Mouse (Mus musculus): Measurements from ENCODE around the gene Ccnf. TPM values are rescaled to one million over a fixed set of nuclear protein-coding genes. Genes with fewer than 3 reads are reported as not detected.

The Ccnf gene
- total and polyA plus RNA-seq, 2 experiments from 2014 or later: 5.0 to 6.2 TPM

- Histone ChIP-seq H3K27ac (ENCODE audit: low read depth, low read length) (no peak overlapping the region), H3K4me3 (ENCODE audit: low read depth, low read length) (no peak overlapping the region), H3K9me3 (ENCODE audit: low read length) (no peaks in the 10 kb centered on the region), H3K4me2 (ENCODE audit: low read depth, low read length, poor library complexity, severe bottlenecking) (no peak overlapping the region), H3K4me1 (ENCODE audit: insufficient read depth, low read length) (no peaks in the 10 kb centered on the region), H3K9ac (replicated peaks; ENCODE audit: low read length, poor library complexity, severe bottlenecking) (no peak overlapping the region), H3K36me3 (ENCODE audit: insufficient read depth, low read length) (peaks cover 44% of the 10 kb centered on the region), H3K27me3 (ENCODE audit: insufficient read depth, low read length) (no peaks in the 10 kb centered on the region)
- no peak for TF ChIP-seq CTCF (IDR thresholded peaks at IDR 0.05)
- ATAC-seq (ENCODE audit: low FRiP score) (no peak), DNase-seq (ENCODE audit: low spot score) (no peak)
- WGBS: 94% methylated on average over 7 of the region's 7 CpGs
Measured at GRCm38 (mm10) chr17:24236921-24237320, 14.4 kb downstream of the Ccnf start.

GRCm38 (mm10) chr17:24236479-24236878 lies 14.8 kb downstream of the Ccnf start:
- no peaks in the 10 kb centered on the region for H3K4me1 ChIP-seq (ENCODE audit: insufficient read depth, low read length)
- no peaks in the 10 kb centered on the region for H3K27me3 ChIP-seq (ENCODE audit: insufficient read depth, low read length)
- no peak overlapping the region for H3K4me3 ChIP-seq (ENCODE audit: low read depth, low read length)
- DNase-seq (ENCODE audit: low spot score): no peak
- peaks cover 42% of the 10 kb centered on the region for H3K36me3 ChIP-seq (ENCODE audit: insufficient read depth, low read length)
- H3K9ac ChIP-seq (replicated peaks; ENCODE audit: low read length, poor library complexity, severe bottlenecking): no peak overlapping the region
- WGBS: 97% methylated on average over 1 of the region's 1 CpGs
- TF ChIP-seq CTCF (IDR thresholded peaks at IDR 0.05): no peak
- no peak overlapping the region for H3K27ac ChIP-seq (ENCODE audit: low read depth, low read length)
- ATAC-seq (ENCODE audit: low FRiP score): no peak
- no peaks in the 10 kb centered on the region for H3K9me3 ChIP-seq (ENCODE audit: low read length)
- no peak overlapping the region for H3K4me2 ChIP-seq (ENCODE audit: low read depth, low read length, poor library complexity, severe bottlenecking)

GRCm38 (mm10) chr17:24227941-24228340 lies 23.3 kb downstream of the Ccnf start:
- no peak for TF ChIP-seq CTCF (IDR thresholded peaks at IDR 0.05)
- 90% methylated on average over 7 of the region's 7 CpGs for WGBS
- ATAC-seq (ENCODE audit: low FRiP score): no peak
- Histone ChIP-seq H3K9ac (replicated peaks; ENCODE audit: low read length, poor library complexity, severe bottlenecking) (no peak overlapping the region), H3K4me3 (ENCODE audit: low read depth, low read length) (no peak overlapping the region), H3K27ac (ENCODE audit: low read depth, low read length) (no peak overlapping the region), H3K36me3 (ENCODE audit: insufficient read depth, low read length) (peaks cover 36% of the 10 kb centered on the region), H3K27me3 (ENCODE audit: insufficient read depth, low read length) (no peaks in the 10 kb centered on the region), H3K4me1 (ENCODE audit: insufficient read depth, low read length) (no peaks in the 10 kb centered on the region), H3K4me2 (ENCODE audit: low read depth, low read length, poor library complexity, severe bottlenecking) (no peak overlapping the region), H3K9me3 (ENCODE audit: low read length) (no peaks in the 10 kb centered on the region)
- no peak for DNase-seq (ENCODE audit: low spot score)

GRCm38 (mm10) chr17:24226721-24227120 lies 24.6 kb downstream of the Ccnf start:
- H3K4me3 ChIP-seq (ENCODE audit: low read depth, low read length): no peak overlapping the region
- H3K27me3 ChIP-seq (ENCODE audit: insufficient read depth, low read length): no peaks in the 10 kb centered on the region
- no peak for TF ChIP-seq CTCF (IDR thresholded peaks at IDR 0.05)
- peaks cover 33% of the 10 kb centered on the region for H3K36me3 ChIP-seq (ENCODE audit: insufficient read depth, low read length)
- no peak overlapping the region for H3K9ac ChIP-seq (replicated peaks; ENCODE audit: low read length, poor library complexity, severe bottlenecking)
- H3K27ac ChIP-seq (ENCODE audit: low read depth, low read length): no peak overlapping the region
- WGBS: 90% methylated on average over 8 of the region's 8 CpGs
- ATAC-seq (ENCODE audit: low FRiP score) (no peak), DNase-seq (ENCODE audit: low spot score) (no peak)
- H3K4me1 ChIP-seq (ENCODE audit: insufficient read depth, low read length): no peaks in the 10 kb centered on the region
- no peak overlapping the region for H3K4me2 ChIP-seq (ENCODE audit: low read depth, low read length, poor library complexity, severe bottlenecking)
- no peaks in the 10 kb centered on the region for H3K9me3 ChIP-seq (ENCODE audit: low read length)

GRCm38 (mm10) chr17:24225851-24226250 lies 25.4 kb downstream of the Ccnf start:
- ATAC-seq (ENCODE audit: low FRiP score) (no peak), DNase-seq (ENCODE audit: low spot score) (no peak)
- Histone ChIP-seq H3K4me1 (ENCODE audit: insufficient read depth, low read length) (0 out of 2 replicates have a peak, but pooled peaks cover 3% of the 10 kb centered on the region), H3K9me3 (ENCODE audit: low read length) (no peaks in the 10 kb centered on the region), H3K36me3 (ENCODE audit: insufficient read depth, low read length) (peaks cover 29% of the 10 kb centered on the region), H3K27me3 (ENCODE audit: insufficient read depth, low read length) (no peaks in the 10 kb centered on the region), H3K9ac (replicated peaks; ENCODE audit: low read length, poor library complexity, severe bottlenecking) (no peak overlapping the region), H3K4me3 (ENCODE audit: low read depth, low read length) (no peak overlapping the region), H3K4me2 (ENCODE audit: low read depth, low read length, poor library complexity, severe bottlenecking) (no peak overlapping the region), H3K27ac (ENCODE audit: low read depth, low read length) (no peak overlapping the region)
- WGBS: 98% methylated on average over 5 of the region's 5 CpGs
- TF ChIP-seq CTCF (IDR thresholded peaks at IDR 0.05): no peak

GRCm38 (mm10) chr17:24224741-24225140 lies 26.5 kb downstream of the Ccnf start:
- H3K27me3 ChIP-seq (ENCODE audit: insufficient read depth, low read length): no peaks in the 10 kb centered on the region

More at GRCm38 (mm10) chr17:24224741-24225140, 26.5 kb downstream of the Ccnf start:
- ATAC-seq (ENCODE audit: low FRiP score) (no peak), DNase-seq (ENCODE audit: low spot score) (no peak)
- Histone ChIP-seq H3K9ac (replicated peaks; ENCODE audit: low read length, poor library complexity, severe bottlenecking) (no peak overlapping the region), H3K4me3 (ENCODE audit: low read depth, low read length) (no peak overlapping the region), H3K36me3 (ENCODE audit: insufficient read depth, low read length) (peaks cover 23% of the 10 kb centered on the region), H3K27ac (ENCODE audit: low read depth, low read length) (no peak overlapping the region), H3K9me3 (ENCODE audit: low read length) (no peaks in the 10 kb centered on the region), H3K4me2 (ENCODE audit: low read depth, low read length, poor library complexity, severe bottlenecking) (no peak overlapping the region), H3K4me1 (ENCODE audit: insufficient read depth, low read length) (peaks cover 7% of the 10 kb centered on the region)
- TF ChIP-seq CTCF (IDR thresholded peaks at IDR 0.05): no peak
- 95% methylated on average over 10 of the region's 10 CpGs for WGBS

Data from midbrain, postnatal 0 days (tissue).